Comparison of ENCODE assay signal across 14 mouse cellular contexts in the genomic region with DNA sequence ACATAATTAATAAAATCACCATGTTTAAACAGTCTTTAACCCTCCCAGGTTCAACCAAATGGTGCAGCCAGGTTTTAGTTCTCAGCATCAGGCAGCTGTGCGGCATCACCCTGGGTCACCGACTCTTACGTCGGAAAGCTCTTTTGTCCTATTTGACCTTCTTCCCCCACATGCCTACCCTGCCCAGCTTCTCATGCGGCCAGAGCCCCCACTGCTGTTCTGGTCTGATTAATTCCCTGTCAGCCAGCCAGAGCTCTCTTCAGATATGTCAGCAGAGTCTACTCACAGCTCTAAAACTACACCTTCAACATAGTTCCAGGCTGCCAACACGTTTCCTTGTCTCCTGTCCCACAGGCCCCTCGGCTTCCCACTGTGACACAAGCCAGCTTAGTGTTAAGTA. TPM values are rescaled to one million over a fixed set of nuclear protein-coding genes. Genes with fewer than 3 reads are reported as not detected.
DNase-seq lines count a peak whose midpoint lies in the region; ATAC-seq and TF ChIP-seq lines count a peak whose summit lies in the region.
"Had no signal": no experiment of that assay in that cellular context is flagged by ENCODE, and none has a peak within 500 bp of the region (broad histone marks: within the 10 kb centered on the region; RNA-seq: fewer than 3 reads in every experiment).

No protein-coding gene starts in this region.

- no peak overlapping the region for H3K4me2 ChIP-seq in heart, embryonic 12.5 days
- no peak overlapping the region for H3K4me2 ChIP-seq in kidney, embryonic 16.5 days (replicated peaks; ENCODE audit: low read depth, low read length)
- H3K4me2 ChIP-seq in heart, embryonic 16.5 days (ENCODE audit: low read depth, low read length), result no peak overlapping the region
- H3K4me2 ChIP-seq: embryonic facial prominence, embryonic 15.5 days; forebrain, embryonic 13.5 days; liver, embryonic 15.5 days; neural tube, embryonic 13.5 days had no signal

- no peak overlapping the region for H3K9ac ChIP-seq in heart, embryonic 12.5 days
- no peak overlapping the region for H3K9ac ChIP-seq in kidney, embryonic 16.5 days (replicated peaks; ENCODE audit: low read length)
- peak overlapping the region; percentile 52; the same call in 1 of the 2 replicates for H3K9ac ChIP-seq in heart, embryonic 16.5 days (ENCODE audit: low read length)
- H3K9ac ChIP-seq: embryonic facial prominence, embryonic 15.5 days; forebrain, embryonic 13.5 days; liver, embryonic 15.5 days; neural tube, embryonic 13.5 days had no signal

- peaks cover 48% of the 10 kb centered on the region for H3K36me3 ChIP-seq in heart, embryonic 12.5 days
- peaks cover 33% of the 10 kb centered on the region for H3K36me3 ChIP-seq in kidney, embryonic 16.5 days (ENCODE audit: insufficient read depth, low read length)
- H3K36me3 ChIP-seq in heart, embryonic 16.5 days (ENCODE audit: control insufficient read depth, insufficient read depth), result peaks cover 31% of the 10 kb centered on the region

- no peak for DNase-seq in heart, adult 8-10 months (ENCODE audit: low spot score)
- DNase-seq in kidney, postnatal 14 days, result no peak
- DNase-seq in brain, embryonic 14.5 days (ENCODE audit: low read depth), result peak; percentile 49
- DNase-seq in right cerebral cortex, postnatal 10 days (ENCODE audit: low spot score in 2 of 2), result no peak
- no peak for DNase-seq in spleen, adult 18-20 months
- DNase-seq: cerebellum, adult 9-11 months had no signal

- TF ChIP-seq POLR2A in brain, embryonic 14.5 days (IDR thresholded peaks at IDR 0.05; ENCODE audit: borderline replicate concordance, extremely low read depth, insufficient read depth, insufficient read length, poor library complexity, severe bottlenecking), result no peak

- H3K9me3 ChIP-seq in heart, embryonic 12.5 days (replicated peaks), result no peaks in the 10 kb centered on the region
- H3K9me3 ChIP-seq in kidney, embryonic 16.5 days (ENCODE audit: low read length), result no peaks in the 10 kb centered on the region
- no peaks in the 10 kb centered on the region for H3K9me3 ChIP-seq in heart, embryonic 16.5 days (replicated peaks; ENCODE audit: control insufficient read depth, low read length)
- H3K9me3 ChIP-seq: embryonic facial prominence, embryonic 15.5 days; forebrain, embryonic 13.5 days; G1E; liver, embryonic 15.5 days; neural tube, embryonic 13.5 days had no signal

- no peak for TF ChIP-seq CTCF in brain, embryonic 14.5 days (IDR thresholded peaks at IDR 0.05; ENCODE audit: borderline replicate concordance, extremely low read depth, insufficient read depth, insufficient read length)

- H3K4me1 ChIP-seq in heart, embryonic 12.5 days (replicated peaks), result peaks cover 66% of the 10 kb centered on the region
- peaks cover 71% of the 10 kb centered on the region for H3K4me1 ChIP-seq in kidney, embryonic 16.5 days (ENCODE audit: insufficient read depth, low read length)
- peaks cover 71% of the 10 kb centered on the region for H3K4me1 ChIP-seq in heart, embryonic 16.5 days (ENCODE audit: control insufficient read depth, insufficient read depth, low read length)

- no peaks in the 10 kb centered on the region for H3K27me3 ChIP-seq in heart, embryonic 12.5 days (replicated peaks)
- H3K27me3 ChIP-seq in kidney, embryonic 16.5 days (ENCODE audit: insufficient read depth, low read length), result no peaks in the 10 kb centered on the region
- no peaks in the 10 kb centered on the region for H3K27me3 ChIP-seq in heart, embryonic 16.5 days (ENCODE audit: control insufficient read depth, insufficient read depth, low read length)
- H3K27me3 ChIP-seq: embryonic facial prominence, embryonic 15.5 days; forebrain, embryonic 13.5 days; liver, embryonic 15.5 days; neural tube, embryonic 13.5 days had no signal

- peak; percentile 67 for ATAC-seq in heart, embryonic 12.5 days (ENCODE audit: insufficient number of reproducible peaks, low FRiP score)
- no peak for ATAC-seq in kidney, embryonic 16.5 days (ENCODE audit: low FRiP score, low TSS enrichment)
- peak; percentile 85 for ATAC-seq in heart, embryonic 16.5 days (replicated peaks; ENCODE audit: extremely low read depth, insufficient read depth, low FRiP score)
- ATAC-seq: forebrain, embryonic 13.5 days had no signal

- 26% methylated on average over 7 of the region's 7 CpGs for WGBS in heart, embryonic 12.5 days
- 29% methylated on average over 7 of the region's 7 CpGs for WGBS in kidney, embryonic 16.5 days
- WGBS in heart, embryonic 16.5 days, result 30% methylated on average over 7 of the region's 7 CpGs

- H3K4me3 ChIP-seq in heart, embryonic 12.5 days, result no peak overlapping the region
- no peak overlapping the region for H3K4me3 ChIP-seq in kidney, embryonic 16.5 days (ENCODE audit: low read length)
- no peak overlapping the region for H3K4me3 ChIP-seq in heart, embryonic 16.5 days (ENCODE audit: low read length)
- H3K4me3 ChIP-seq: embryonic facial prominence, embryonic 15.5 days; forebrain, embryonic 13.5 days; liver, embryonic 15.5 days; neural tube, embryonic 13.5 days had no signal

- peak overlapping the region; percentile 94 for H3K27ac ChIP-seq in heart, embryonic 12.5 days (ENCODE audit: poor library complexity, severe bottlenecking)
- H3K27ac ChIP-seq in kidney, embryonic 16.5 days (ENCODE audit: low read length), result peak overlapping the region; percentile 87
- H3K27ac ChIP-seq in heart, embryonic 16.5 days (ENCODE audit: low read length), result peak overlapping the region; percentile 95
- H3K27ac ChIP-seq: embryonic facial prominence, embryonic 15.5 days had no signal

RNA-seq across cellular contexts. Expression of a gene that starts 35.1 kb away (rescaled TPM):
- 119 and 124 TPM in 2 replicates for polyA plus RNA-seq in heart, embryonic 12.5 days (2016; fragmentation: Nextera tagmentation; extraction: Ambion mirVana)
- 10 to 100 TPM; 29.1 to 38.7 (median 33.9) TPM for total RNA-seq in heart, adult 8-10 months (2022)
- 240 and 248 TPM in 2 replicates for polyA plus RNA-seq in kidney, embryonic 16.5 days (2015; fragmentation: Nextera tagmentation; extraction: Ambion mirVana)
- 42.8 and 44.5 TPM in 2 replicates for polyA plus RNA-seq in brain, embryonic 14.5 days (2012; rRNA removed)
- polyA plus RNA-seq in heart, embryonic 16.5 days (2015; fragmentation: Nextera tagmentation; extraction: Ambion mirVana), result 144 and 166 TPM in 2 replicates
